Mouse (Mus musculus) embryonic fibroblast, embryonic 13.5 days (primary cell): Measurements from ENCODE around the gene Rhox8.

ENCODE experiments used
- CTCF ChIP-seq: IDR thresholded peaks from 2 replicates; pipeline ENCODE4 v1.5.1; 2011; ENCODE audit warnings: mild to moderate bottlenecking, control low read depth, low read length, moderate library complexity, borderline replicate concordance; ENCODE audit not compliant: insufficient read depth
- POLR2A ChIP-seq: IDR thresholded peaks from 2 replicates; pipeline ENCODE4 v1.6.1; 2011; ENCODE audit warnings: low read depth, mild to moderate bottlenecking, control low read depth, low read length, moderate library complexity

DNA sequence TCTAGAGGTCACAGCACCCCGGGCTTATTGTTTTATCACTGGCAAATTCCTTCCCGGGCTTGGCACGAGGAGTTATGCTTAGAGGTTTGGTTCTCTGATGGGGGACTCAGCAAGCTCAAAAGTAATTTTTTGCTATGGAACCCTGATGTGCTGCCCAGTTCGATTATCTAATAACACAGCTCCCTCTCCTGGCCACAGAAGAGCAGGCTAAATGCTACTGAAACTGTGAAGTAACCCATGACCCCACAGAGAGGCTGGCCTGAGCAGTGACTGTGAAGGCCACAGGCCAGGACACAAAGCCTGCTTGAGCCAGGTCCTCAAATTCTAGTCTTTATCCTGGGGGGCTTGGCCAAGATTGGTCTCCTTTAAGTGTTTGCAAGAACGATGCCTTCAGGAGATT is 25.0 kb upstream of the Rhox8 start:
- TF ChIP-seq CTCF (no peak), POLR2A (no peak)
